Mouse (Mus musculus): ENCODE results near the gene Dlec1. TPM values are rescaled to one million over a fixed set of nuclear protein-coding genes. Genes with fewer than 3 reads are reported as not detected.

Dlec1 gene
- polyA plus RNA-seq, 1 experiment: 4.6 TPM

DNA sequence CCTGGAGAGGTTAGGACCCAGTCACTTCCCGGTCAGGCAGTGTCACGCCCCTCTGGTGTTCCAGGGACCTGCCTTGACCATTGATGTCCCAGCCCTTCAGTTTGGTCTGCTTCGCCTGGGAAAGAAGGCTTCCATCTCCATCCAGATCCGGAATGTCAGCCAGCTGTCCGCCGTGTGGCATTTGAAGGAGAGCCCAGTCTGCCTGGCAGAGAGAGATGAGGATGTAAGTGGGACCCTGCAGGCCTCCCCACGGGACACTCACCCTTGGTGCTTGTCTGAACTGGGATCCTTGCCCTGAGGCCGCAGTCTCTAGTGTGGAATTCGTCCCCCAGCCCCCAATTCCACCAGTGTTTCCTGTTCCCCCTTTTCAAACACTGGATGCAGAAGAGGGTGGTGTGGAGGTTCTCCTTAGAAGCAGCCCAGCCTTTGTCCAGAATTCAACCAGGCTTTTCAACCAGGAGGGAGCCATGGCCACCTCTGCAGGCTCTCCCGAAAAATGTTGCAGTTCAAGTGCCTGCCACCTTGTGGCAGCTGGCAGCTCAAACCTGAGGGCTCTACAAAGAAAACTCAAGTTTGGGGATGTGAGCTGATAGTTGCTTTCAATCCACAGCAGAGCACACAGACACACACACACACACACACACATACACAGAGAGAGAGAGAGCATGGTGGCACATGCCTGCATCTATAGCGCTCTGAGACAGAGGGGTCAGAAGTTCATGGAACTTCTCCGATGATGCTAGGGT is 26.3 kb downstream of the Dlec1 start:
- TF ChIP-seq POLR2A (IDR thresholded peaks at IDR 0.05; ENCODE audit: extremely low read depth, insufficient read depth, low read length) (no peak), CTCF (IDR thresholded peaks at IDR 0.05; ENCODE audit: extremely low read depth, insufficient read depth, low read length) (no peak)
- no peak overlapping the region for H3K27ac ChIP-seq (ENCODE audit: insufficient read depth, low read length)
- no peak overlapping the region for H3K4me3 ChIP-seq (ENCODE audit: insufficient read depth, low read length)
- no peaks in the 10 kb centered on the region for H3K4me1 ChIP-seq (ENCODE audit: control insufficient read depth, insufficient read depth, low read length)

DNA sequence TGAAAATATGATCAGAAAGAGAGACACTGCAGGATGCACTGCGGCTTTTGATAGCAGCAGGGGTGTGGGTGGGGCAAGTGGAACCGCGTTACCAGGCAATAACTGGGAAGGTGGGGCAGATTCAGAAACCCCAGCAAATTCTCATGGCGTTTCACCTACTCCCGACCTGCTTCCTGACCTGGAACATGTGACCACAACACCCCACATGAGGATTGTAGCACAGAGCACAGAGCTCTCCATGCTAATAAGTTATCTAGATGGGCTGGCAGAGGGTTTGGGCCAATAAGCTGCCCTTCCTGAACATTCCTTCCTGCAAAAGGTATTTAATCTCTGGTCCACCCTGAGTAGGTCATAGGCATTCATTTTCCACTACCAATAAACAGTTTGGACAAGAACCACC is 28.4 kb downstream of the Dlec1 start:
- Histone ChIP-seq H3K4me1 (ENCODE audit: control insufficient read depth, insufficient read depth, low read length) (no peaks in the 10 kb centered on the region), H3K27ac (ENCODE audit: insufficient read depth, low read length) (no peak overlapping the region), H3K4me3 (ENCODE audit: insufficient read depth, low read length) (no peak overlapping the region)
- TF ChIP-seq POLR2A (IDR thresholded peaks at IDR 0.05; ENCODE audit: extremely low read depth, insufficient read depth, low read length): no peak
- no peak for TF ChIP-seq CTCF (IDR thresholded peaks at IDR 0.05; ENCODE audit: extremely low read depth, insufficient read depth, low read length)

GRCm38 (mm10) chr9:119138836-119139235 is 36.6 kb downstream of the Dlec1 start:
- TF ChIP-seq CTCF (IDR thresholded peaks at IDR 0.05; ENCODE audit: extremely low read depth, insufficient read depth, low read length) (no peak), POLR2A (IDR thresholded peaks at IDR 0.05; ENCODE audit: extremely low read depth, insufficient read depth, low read length) (no peak)
- Histone ChIP-seq H3K4me3 (ENCODE audit: insufficient read depth, low read length) (no peak overlapping the region), H3K4me1 (ENCODE audit: control insufficient read depth, insufficient read depth, low read length) (no peaks in the 10 kb centered on the region), H3K27ac (ENCODE audit: insufficient read depth, low read length) (no peak overlapping the region)

GRCm38 (mm10) chr9:119142066-119142465 is 39.8 kb downstream of the Dlec1 start:
- Histone ChIP-seq H3K4me3 (ENCODE audit: insufficient read depth, low read length) (no peak overlapping the region), H3K27ac (ENCODE audit: insufficient read depth, low read length) (no peak overlapping the region), H3K4me1 (ENCODE audit: control insufficient read depth, insufficient read depth, low read length) (no peaks in the 10 kb centered on the region)
- no peak for TF ChIP-seq POLR2A (IDR thresholded peaks at IDR 0.05; ENCODE audit: extremely low read depth, insufficient read depth, low read length)
- TF ChIP-seq CTCF (IDR thresholded peaks at IDR 0.05; ENCODE audit: extremely low read depth, insufficient read depth, low read length): no peak

DNA sequence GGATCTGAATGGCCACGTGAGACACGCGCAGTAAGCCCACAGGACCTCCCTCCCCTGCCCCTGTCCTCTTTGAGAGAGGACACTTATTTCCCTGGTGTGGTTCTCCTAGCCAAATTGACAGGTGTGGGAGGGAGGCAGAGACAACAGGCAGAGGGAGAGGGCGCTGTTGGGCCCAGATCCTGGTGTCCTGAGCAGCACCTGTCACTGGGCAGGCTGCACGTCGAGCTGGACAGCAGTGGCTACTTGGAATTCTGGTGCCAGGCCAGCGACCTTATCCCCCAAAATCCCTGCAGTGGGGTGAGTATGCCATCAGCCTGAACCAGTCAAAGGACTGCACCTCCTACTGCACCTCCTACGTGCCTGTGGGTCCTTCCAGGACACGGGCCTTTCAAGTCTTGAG is 41.1 kb downstream of the Dlec1 start:
- TF ChIP-seq CTCF (IDR thresholded peaks at IDR 0.05; ENCODE audit: extremely low read depth, insufficient read depth, low read length) (no peak), POLR2A (IDR thresholded peaks at IDR 0.05; ENCODE audit: extremely low read depth, insufficient read depth, low read length) (no peak)
- no peak overlapping the region for H3K27ac ChIP-seq (ENCODE audit: insufficient read depth, low read length)
- H3K4me1 ChIP-seq (ENCODE audit: control insufficient read depth, insufficient read depth, low read length): no peaks in the 10 kb centered on the region
- no peak overlapping the region for H3K4me3 ChIP-seq (ENCODE audit: insufficient read depth, low read length)

- H3K4me1 ChIP-seq (ENCODE audit: control insufficient read depth, insufficient read depth, low read length): no peaks in the 10 kb centered on the region
- H3K4me3 ChIP-seq (ENCODE audit: insufficient read depth, low read length): no peak overlapping the region
- H3K27ac ChIP-seq (ENCODE audit: insufficient read depth, low read length): no peak overlapping the region
- no peak for TF ChIP-seq POLR2A (IDR thresholded peaks at IDR 0.05; ENCODE audit: extremely low read depth, insufficient read depth, low read length)
- no peak for TF ChIP-seq CTCF (IDR thresholded peaks at IDR 0.05; ENCODE audit: extremely low read depth, insufficient read depth, low read length)
Measured at GRCm38 (mm10) chr9:119144696-119145095, 42.4 kb downstream of the Dlec1 start.

DNA sequence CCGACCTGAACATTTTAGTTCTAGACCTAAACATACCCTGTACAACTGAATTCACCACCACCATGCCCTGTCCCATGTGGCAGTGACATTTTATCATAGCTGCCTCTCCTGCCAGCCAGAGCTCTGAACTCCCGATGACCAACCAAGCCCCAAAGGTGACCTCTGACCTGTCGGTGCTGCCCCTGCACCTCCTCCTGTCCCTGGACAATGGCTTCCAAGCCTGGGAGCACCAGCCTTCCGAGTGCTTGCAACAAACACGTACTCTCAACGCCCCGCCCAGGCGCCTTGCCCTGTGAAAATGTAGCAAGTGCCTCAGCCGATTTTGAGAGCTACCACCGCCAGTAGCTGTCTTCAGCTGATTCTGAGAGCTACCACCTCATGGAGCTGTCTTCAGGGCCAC is 42.9 kb downstream of the Dlec1 start:
- Histone ChIP-seq H3K4me1 (ENCODE audit: control insufficient read depth, insufficient read depth, low read length) (no peaks in the 10 kb centered on the region), H3K27ac (ENCODE audit: insufficient read depth, low read length) (no peak overlapping the region), H3K4me3 (ENCODE audit: insufficient read depth, low read length) (no peak overlapping the region)
- no peak for TF ChIP-seq POLR2A (IDR thresholded peaks at IDR 0.05; ENCODE audit: extremely low read depth, insufficient read depth, low read length)
- no peak for TF ChIP-seq CTCF (IDR thresholded peaks at IDR 0.05; ENCODE audit: extremely low read depth, insufficient read depth, low read length)

- no peak for TF ChIP-seq POLR2A (IDR thresholded peaks at IDR 0.05; ENCODE audit: extremely low read depth, insufficient read depth, low read length)
- TF ChIP-seq CTCF (IDR thresholded peaks at IDR 0.05; ENCODE audit: extremely low read depth, insufficient read depth, low read length): no peak
- H3K4me3 ChIP-seq (ENCODE audit: insufficient read depth, low read length): no peak overlapping the region
- no peaks in the 10 kb centered on the region for H3K4me1 ChIP-seq (ENCODE audit: control insufficient read depth, insufficient read depth, low read length)
- H3K27ac ChIP-seq (ENCODE audit: insufficient read depth, low read length): no peak overlapping the region
Measured at GRCm38 (mm10) chr9:119145638-119146037, 43.4 kb downstream of the Dlec1 start.

DNA sequence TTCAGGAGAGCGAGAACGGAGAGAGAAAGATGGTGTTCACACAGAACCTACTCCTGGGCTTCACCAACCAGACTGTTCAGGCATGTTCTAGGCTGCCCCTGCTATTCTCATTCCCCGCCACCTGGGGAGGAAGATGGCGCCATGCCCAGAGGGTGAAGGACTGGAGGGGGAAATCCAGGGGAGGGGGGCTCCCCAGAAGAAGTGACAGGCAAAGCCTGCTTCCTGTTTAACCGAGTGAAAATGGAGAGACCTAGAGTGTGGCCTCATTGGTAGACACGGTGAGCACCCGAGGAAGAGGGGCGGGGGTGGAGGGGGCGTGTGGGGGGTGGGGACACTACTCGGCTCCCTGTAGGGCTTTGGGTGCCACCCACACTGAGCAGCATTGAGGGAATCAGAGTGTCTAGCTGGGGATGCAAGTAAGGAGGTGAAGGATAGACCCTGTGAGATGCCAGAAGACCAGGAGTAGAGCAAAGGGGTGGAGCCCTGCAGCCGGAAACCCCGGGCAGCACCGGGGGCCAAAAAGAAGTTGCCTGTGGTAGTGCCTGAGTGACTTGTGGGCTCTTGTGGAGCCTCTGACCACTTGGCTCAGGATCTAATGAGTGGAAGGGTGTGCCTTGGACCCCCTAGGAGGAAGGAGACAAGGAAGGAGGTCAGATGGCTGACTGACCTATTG is 44.0 kb downstream of the Dlec1 start:
- TF ChIP-seq CTCF (IDR thresholded peaks at IDR 0.05; ENCODE audit: extremely low read depth, insufficient read depth, low read length) (no peak), POLR2A (IDR thresholded peaks at IDR 0.05; ENCODE audit: extremely low read depth, insufficient read depth, low read length) (no peak)
- Histone ChIP-seq H3K27ac (ENCODE audit: insufficient read depth, low read length) (no peak overlapping the region), H3K4me1 (ENCODE audit: control insufficient read depth, insufficient read depth, low read length) (no peaks in the 10 kb centered on the region), H3K4me3 (ENCODE audit: insufficient read depth, low read length) (no peak overlapping the region)

- no peak overlapping the region for H3K27ac ChIP-seq (ENCODE audit: insufficient read depth, low read length)
- TF ChIP-seq CTCF (IDR thresholded peaks at IDR 0.05; ENCODE audit: extremely low read depth, insufficient read depth, low read length): no peak
- no peak for TF ChIP-seq POLR2A (IDR thresholded peaks at IDR 0.05; ENCODE audit: extremely low read depth, insufficient read depth, low read length)
- no peaks in the 10 kb centered on the region for H3K4me1 ChIP-seq (ENCODE audit: control insufficient read depth, insufficient read depth, low read length)
- no peak overlapping the region for H3K4me3 ChIP-seq (ENCODE audit: insufficient read depth, low read length)
Measured at GRCm38 (mm10) chr9:119149601-119150000, 47.3 kb downstream of the Dlec1 start.
